Mouse (Mus musculus) inflammation-experienced regulatory T-cells, adult 6 months (primary cell): ENCODE results near the gene Mfap1a. TPM values are rescaled to one million over a fixed set of nuclear protein-coding genes. Genes with fewer than 3 reads are reported as not detected.
"Not testable (repeated sequence)": the region's sequence is repeated elsewhere in the genome, so short reads cannot be mapped to it uniquely, and the experiment has no call there.

Source experiments
- ATAC-seq: one replicate; pipeline ENCODE4 v1.8.0; 2017
- polyA plus RNA-seq, 3 experiments: library from polyadenylated mRNA; unstranded; fragments of 100-300 nt; shearing (Covaris generic); gene quantifications; one replicate each; pipeline ENCODE4 v1.2.1; 2017

Mfap1a gene
- polyA plus RNA-seq, 3 experiments from 2014 or later: 28.4 to 44.2 (median 39.2) TPM

DNA sequence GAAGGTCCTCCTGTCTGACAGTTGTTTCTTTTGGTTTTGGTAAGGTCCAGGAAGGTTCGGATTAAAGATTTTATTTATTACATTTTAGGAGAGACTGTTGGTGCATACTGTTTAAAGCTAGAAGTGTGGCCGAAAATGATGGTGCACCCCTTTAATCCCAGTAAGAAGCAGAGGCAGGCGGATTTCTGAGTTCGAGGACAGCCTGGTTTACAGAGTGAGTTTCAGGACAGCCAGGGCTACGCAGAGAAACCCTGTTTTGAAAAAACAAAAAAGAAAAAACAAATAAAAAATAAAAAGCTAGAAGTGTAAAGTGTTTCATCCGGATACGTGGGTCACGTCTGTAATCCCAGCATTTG lies 32.3 kb downstream of the Mfap1a start:
- peak; percentile 46 for ATAC-seq

DNA sequence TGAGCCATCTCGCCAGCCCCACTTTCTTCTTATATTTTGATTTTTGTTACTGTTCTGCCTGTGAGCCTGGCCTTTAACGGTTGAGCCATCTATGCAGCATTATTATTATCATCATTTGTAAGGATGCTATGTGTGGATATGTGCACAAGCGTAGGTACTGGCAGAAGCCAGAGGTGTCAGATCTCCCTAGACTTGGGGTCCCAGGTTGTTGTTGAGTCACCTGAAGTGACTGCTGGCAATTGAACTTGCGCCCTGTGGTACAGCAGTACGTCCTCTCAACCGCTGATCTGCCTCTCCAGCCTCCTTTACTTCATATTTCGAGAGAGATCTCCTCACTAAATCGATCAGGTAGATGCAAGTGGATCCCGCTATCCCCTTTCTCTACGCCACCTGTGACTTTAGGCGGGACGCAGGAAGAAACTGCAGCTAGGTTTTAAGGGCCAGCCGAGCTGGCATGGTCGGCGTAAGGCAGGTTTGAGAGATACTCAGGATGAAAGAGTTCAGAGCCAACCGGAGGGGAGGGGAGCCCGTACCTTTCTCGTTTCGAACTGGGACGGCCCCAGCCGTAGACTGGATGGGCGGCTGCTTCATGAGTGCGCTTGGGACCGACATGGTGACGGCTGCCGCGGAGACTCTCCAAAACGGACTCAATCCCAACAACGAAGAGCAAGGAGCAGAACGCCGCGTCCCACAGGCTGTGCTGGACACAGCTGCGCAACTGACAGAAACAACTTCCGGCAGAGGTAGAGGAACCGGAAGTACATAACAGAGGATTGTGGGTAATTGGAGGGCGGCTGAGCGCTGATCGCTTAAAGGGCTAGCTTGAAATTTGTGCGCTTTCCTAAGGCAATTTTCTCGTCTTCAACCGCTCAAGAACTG lies 32.9 kb downstream of the Mfap1a start, which contains the start of gene Mfap1b:
Gene Mfap1b, minus strand, starts transcription at position 767 of the 879 bp plus-strand sequence.
- peak; percentile 99 for ATAC-seq

DNA sequence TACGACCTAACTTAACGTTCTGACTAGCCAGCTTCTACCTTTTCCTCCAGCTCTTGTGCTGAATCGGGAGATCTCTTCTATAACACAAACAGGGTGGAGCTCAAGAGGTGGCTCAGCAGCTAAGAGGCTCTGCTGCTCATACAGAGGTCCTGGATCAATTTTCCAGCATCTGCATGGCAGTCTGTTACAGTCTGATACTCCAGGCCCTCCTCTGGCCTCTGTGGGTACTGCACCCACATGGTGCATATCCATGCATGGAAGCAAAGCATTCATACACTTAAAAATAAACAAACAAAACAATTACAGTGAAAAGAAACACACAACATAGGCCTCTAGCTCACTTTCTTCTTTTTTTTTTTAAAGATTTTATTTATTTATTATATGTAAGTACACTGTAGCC lies 33.7 kb downstream of the Mfap1a start:
- not testable (repeated sequence) for ATAC-seq

DNA sequence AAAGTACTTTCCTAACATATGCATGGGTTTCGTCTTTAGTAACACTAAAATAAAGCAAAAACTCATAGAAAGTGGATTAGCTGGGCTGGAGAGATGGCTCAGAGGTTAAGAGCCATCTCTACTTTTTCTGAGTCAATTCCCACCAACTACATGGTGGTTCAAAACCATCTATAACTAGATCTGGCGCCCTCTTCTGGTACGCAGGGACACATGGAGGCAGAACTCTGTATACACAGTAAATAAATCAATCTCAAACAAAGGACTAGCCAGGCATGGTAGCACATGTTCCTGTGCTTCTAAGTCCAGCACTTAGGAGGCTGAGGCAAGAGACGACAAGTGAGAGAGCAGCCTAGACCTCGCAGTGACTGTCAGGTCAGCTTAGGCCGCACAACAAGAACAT lies 37.5 kb downstream of the Mfap1a start:
- ATAC-seq: peak; percentile 20

DNA sequence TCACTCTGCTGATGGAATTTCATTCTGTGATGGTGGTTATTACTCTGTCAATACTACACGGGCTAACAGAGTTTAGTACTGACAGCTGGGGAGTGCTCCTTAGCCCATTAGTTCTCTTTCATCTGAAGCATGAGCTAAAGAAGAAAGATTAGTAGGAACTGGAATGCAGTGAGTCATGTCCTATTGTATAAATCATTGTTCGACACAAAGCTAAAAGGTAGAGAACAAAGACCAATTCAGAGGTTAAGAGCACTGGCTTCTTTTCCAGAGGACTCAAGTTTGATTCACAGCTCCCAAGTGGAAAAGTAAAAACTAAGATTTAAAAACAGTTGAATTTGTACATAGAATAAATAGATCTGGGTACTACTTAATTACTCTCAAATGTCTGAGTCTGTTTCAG lies 46.4 kb downstream of the Mfap1a start:
- no peak for ATAC-seq

DNA sequence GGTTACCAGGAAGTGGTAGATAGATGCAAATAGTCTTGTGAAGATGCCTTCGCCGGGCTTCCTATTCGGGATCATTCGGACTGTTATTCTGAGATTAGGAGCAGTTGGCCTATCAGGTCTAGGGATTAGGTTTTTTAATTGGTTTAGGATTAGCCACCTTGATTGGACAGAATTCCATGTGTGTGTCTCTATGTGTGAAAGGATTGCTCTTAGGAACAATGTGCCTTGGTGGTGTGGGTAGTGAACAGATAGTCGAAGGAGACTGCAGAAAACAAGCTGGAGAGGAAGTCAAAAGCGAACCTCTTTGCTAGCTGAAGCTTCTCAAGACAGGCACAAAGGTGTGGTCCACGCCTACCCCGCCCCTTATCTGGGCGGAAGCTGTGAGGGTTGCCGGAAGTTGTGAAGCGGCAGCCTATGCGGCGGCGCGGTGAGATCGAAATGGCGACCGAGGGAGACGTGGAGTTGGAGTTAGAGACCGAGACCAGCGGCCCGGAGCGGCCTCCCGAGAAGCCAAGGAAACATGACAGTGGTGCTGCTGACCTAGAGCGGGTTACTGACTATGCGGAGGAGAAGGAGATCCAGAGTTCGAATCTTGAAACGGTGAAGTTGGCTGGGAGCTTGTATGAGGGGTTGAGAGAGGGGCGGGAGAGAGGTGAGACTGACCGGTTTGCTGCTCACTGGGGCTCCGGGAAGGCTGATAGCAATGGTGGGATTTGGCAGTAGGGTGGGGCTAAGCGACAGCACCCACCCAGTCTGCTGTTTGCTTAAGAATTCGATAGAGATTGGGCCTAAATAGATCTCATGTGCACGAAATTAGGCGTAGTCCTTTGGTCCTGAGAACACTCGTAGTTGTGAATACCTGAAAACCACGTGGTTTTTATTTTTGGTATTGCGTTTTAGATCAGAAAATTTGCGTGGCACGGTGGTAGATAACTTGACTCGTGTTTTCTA lies 49.5 kb downstream of the Mfap1a start, which contains the start of gene Serinc4:
Gene Serinc4, minus strand, starts transcription at position 90 of the 951 bp plus-strand sequence.
- peak; percentile 99 for ATAC-seq

DNA sequence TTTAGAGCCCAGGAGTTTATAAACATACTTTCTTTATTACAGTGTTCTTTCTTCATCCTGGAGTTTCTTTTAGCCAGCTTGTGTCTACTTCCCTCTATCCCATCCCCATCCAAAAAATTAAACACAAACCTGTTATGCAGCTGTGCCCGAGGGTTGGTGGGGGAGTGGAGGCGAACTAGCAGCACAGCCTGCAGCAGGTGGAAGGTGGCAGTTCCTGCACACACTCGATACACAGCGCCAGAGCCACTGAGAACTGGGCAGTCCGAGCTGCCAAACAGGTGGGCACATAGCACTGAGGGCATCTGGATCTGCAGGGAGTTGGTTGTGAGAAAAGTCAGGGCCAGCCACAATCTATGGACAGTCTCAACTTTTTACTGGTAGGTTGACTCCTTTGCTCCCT lies 50.9 kb downstream of the Mfap1a start:
- no peak for ATAC-seq

DNA sequence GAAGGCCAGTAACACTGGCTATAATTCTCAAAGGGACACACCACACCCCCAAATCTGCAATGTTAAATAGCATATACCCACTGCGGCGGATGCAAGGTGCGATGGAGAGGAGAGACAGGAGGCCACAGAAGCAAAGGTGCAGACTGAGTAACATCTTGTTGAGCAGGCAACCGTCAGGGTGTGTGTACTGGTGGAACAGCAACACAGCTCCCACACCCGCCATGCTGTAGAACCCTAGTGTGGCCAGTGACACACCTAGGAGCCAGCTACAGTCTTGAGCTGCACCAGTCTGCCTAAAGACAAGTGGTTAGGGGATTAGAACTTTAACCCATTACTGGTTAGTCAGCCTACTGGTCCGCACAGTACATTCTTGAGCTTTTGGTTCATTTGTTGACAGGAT lies 52.5 kb downstream of the Mfap1a start:
- ATAC-seq: no peak

DNA sequence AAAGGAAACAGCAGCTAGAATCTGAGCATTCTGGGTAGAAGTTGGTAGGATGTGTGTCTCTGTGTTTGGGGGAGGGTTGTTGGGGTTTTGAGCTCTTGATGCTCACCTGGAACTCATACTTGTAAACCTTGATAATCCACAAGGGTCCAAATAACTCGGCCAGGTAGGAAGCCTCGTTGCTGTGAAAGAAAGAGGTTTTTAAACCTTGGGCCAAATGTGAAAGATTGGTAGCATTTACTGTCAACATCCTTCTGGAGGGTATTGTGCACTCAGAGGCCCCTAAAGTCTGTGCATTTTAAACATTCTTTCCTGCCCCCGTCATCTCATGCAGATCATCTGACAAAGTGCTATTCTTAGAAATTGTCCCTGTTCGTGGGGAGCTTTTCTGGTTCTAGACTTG lies 53.5 kb downstream of the Mfap1a start, which contains the start of gene Hypk:
Gene Hypk, plus strand, starts transcription at position 301 of the 400 bp plus-strand sequence.
- ATAC-seq: no peak

DNA sequence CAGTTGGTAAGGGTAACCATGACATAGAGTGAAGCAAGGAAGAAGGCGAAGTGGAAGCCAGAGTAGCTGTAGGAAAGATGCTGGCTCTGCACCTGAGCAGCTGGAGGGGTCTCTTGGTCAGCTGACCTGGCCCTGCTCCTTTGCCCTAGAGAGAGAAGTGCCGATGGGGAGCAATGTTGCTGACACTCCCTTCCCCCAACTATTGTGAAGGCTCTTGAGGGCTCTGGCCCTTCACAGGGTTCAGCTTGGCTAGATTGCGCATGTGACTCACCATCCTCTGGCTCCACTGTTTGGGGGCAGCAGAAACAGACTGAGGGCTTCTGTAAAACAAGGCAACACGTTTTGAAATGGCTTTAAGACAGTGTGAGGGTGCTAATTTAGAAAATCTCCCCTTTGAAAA lies 54.1 kb downstream of the Mfap1a start:
- ATAC-seq: no peak

DNA sequence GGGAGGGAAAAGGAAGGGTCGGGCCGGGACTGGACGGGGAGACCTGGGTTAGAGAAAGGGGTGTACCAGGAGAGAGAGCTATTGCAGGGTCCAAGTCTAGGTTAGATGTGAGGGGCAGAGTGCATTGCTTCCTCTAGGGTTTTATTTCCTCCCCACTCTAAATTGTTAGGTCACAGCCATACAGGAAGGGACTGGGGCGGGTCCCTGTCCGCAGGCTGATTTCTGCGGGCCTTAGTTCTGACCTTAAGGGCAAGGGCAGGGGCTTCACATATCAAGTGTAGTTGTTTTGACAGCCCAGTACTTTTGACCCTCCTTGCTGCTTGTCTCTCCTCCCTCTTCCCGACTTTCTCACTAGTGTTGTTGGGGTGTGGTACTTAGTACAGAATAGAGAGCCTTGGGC lies 56.4 kb downstream of the Mfap1a start:
- ATAC-seq: no peak

DNA sequence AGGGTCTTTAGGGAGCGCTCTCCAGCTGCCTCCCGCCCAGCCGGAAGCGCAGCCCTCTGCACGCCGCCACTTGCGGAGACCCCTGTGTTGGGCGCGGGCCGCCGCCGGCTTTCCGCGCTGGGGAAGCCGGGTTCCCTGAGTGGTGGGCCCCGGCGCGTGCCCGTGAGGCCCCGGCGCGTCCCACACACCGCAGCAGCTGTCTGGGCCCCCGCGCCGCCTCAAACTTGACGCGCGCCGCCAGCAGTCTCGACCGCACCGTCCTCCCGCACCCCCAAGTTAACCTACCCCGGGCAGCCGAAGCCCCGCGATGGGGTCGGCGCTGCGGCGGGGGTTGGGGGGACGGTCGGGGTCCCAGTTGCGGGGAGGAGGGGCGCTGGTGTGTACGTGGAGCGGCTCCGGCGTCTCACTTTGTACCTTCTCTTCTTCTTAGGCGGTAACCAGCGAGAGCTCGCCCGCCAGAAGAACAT lies 56.9 kb downstream of the Mfap1a start:
- peak; percentile 11 for ATAC-seq

DNA sequence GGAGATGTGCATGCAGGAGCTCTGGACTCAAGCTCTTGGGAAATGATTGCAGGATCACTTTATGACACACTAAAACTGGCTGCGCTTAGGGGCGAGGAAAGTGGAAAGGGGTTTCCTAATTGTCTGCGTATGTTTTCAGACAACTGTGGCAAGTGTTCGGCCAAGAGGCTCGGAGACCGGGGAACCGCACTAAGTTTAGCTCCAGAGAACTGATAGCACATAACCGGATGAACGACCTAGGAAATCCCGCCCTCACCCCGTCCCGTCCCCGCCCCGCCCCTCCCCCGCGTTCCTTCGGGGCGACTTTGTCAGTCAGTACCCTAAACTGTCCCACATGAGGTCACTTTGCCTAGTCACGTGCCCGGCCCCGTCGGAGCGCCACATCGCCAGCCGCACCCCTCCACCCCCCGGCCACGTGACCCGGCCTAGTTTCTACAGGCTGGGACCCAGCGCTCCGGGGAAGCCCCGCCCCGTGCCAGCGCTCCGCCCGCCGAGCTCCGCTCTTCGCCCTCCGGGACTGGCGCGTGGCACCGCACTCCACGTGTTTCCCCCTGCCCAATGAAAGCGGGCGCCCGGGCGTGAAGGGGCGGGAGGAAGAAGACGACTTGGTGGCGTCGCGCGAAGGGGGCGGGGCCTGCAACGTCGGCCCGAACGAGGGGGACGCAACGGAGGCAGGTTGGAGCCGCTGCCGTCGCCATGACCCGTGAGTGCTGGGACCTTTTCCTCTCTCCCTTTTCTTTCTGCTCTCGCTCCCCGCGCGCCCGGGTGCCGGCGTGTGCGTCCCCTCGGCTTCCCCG lies 57.5 kb downstream of the Mfap1a start, which contains the start of gene Serf2:
Gene Serf2, plus strand, starts transcription at position 457 of the 797 bp plus-strand sequence.
- peak; percentile 92 for ATAC-seq

DNA sequence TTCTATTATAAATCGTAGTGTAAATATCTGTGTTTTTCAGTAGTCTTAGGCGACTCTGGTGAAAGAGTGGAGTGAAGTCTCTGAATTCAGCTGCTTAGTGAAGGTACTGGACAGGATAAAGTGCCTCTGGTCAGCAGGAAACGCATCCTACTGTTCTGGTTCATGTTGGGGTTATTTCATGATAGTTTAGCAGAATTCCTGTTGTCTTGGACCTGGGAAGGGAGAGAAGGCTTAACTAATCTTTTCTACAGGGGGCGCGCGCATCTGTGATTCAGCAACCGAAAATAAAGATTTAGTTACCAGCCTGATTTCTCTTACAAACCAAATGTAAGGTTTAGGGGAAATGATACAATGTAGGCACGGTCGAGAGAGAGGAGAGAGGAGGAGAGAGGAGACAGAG lies 58.3 kb downstream of the Mfap1a start:
- no peak for ATAC-seq

DNA sequence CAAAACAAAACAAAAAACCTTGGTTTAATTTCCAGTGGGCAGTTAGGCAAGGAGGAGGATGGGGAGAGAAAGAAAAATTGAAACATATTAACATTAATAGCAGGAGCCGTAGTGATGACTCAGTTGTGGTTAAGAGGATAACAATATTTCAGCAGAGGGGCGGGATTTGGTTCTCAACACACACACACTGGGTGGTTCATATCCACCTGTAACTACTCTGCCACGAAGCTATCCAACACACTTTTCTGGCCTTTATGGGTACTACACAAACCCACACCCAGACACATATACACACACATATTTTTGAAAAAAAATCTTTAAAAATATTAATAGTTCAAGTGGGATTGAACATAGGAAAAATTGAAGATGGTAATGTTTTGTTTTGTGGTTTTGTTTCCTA lies 59.5 kb downstream of the Mfap1a start:
- ATAC-seq: no peak

DNA sequence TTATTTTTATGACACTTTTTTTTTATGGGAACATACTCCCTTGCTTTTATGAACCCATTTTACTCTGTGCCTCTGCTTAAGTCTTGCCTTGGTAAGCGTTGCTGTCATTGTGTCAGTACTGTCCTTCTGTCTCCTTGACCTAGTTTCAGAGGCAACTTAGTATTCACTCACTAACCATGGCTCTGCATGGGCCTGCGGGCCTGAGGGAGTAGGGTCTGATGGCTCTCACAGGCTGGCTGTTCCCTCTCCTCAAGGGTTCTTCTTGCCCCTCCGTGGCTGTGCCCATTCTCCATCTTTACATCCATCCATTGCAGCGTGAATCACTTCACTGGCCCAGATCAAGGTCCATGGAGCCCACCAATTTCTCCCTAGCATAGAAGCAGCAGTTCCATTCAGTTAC lies 60.0 kb downstream of the Mfap1a start:
- no peak for ATAC-seq

DNA sequence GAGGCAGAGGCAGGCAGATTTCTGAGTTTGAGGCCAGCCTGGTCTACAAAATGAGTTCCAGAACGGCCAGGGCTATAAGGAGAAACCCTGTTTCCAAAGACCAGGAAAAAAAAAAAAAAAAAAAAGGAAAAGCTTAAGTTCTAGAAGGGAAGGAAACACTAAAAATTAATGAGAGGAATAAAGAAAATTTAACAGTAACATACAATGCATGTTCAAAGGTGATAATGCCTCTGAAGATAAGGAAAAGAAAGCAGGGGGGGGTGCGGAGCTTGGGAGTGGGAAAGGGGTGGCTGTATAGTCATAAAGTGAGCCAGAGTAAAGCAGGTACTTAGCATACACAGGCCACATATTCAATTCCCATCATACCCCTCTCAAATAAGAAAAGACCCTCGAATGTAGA lies 61.3 kb downstream of the Mfap1a start:
- no peak for ATAC-seq

DNA sequence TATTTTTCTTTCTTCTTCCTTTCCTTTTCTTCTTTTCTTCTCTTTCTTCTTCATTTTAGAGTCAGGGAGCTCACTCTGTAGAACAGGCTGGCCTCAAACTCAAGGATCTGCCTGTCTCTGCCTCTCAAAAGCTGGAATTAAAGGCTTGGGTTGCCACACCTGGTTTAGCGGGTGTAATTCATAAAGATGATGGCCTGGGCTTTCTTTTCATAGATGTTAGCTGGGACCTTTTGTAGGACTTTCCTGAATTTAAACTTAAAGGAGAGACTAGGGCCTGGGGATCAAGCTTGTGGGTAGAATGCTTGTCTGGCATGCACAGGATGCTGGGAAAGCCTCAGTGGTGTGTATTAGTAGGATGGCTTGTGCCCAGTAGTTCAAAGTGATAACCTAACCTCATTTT lies 62.3 kb downstream of the Mfap1a start, which contains the start of gene Ell3:
Gene Ell3, minus strand, starts transcription at position 101 of the 400 bp plus-strand sequence.
- no peak for ATAC-seq

DNA sequence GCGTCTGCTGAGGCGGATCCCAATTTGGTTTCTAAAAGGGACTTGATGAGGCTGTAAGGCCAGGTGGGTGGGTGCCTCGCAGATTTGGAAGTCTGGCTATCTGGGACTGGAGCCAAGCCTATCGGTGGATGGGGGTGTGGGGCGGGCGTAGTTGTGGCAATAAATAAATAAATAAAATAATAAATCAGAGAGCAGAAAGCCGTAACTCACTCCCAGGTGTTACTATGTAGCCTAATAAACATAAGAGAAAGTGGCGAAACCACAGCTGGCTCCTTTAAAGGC lies 63.5 kb downstream of the Mfap1a start:
- ATAC-seq: peak; percentile 7

DNA sequence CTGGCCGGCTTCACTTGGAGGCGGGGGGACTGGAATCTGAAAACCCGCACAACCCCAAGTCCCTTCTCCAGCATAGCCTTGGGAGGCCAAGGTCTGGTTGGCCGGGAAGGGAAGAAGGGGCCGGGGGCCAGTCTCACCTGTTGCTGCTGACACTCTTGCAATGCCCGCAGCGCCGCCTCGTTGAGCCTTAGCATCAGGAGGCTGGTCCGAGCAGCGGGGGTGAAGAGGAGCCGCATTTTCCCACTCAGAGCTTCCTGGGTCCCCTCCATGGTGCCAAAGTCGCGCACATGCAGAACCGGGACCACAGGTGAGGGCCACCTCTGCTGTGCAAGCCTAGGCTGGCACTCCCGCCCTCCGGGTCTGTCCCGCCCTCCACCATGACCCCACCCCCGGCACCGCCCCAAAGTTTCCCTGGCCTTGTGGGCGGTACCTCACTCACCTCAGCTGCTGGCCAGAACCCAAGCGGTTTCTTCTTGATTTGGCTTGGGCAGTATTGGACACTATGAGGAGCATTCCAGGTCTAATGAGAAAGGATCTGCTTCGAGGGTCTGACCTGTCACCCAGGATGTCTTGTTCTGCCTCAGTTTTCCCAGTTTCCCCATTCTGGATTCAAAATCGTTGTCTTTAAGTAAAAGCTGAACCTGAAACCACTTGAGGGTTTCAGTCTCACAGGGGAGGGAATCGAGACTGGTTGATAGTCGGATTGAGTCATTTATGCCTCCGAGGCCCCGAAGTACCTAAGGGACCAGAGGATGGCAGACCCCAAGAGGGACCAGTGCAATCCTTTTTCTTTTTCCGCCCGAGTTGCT lies 64.0 kb downstream of the Mfap1a start:
- ATAC-seq: peak; percentile 92
